Mouse (Mus musculus) heart, postnatal 0 days (tissue): Measurements from ENCODE around the gene Bcam.

Experiments used
- CTCF ChIP-seq: IDR thresholded peaks from 2 replicates; pipeline ENCODE4 v1.5.1; 2016; ENCODE audit warnings: antibody characterized with exemption, control low read depth, low read depth
- EP300 ChIP-seq: IDR thresholded peaks from 2 replicates; pipeline ENCODE4 v1.6.1; 2016; ENCODE audit warnings: antibody characterized with exemption, low read depth

DNA sequence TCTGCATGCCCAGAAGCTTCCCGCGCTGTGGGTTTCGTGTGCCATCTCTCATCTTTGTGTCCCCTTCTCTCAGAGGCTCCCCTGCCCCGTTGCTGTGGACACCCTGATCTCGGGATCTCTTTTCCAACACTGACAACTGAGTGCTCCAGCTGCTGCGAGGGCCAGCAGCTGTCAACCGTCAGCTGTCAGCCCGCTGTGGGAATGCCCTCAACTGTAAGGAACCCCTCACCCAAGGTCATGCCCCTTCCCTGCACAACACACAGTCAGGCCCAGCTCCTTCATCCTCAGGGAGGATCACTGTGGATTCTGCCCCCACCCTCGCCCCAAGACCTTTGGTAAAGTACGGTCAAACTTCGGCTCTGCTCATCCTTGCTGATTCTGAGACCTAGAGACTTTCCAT lies 8.5 kb downstream of the Bcam start:
- TF ChIP-seq EP300 = no peak
- TF ChIP-seq CTCF = no peak
